In the genomic region with DNA sequence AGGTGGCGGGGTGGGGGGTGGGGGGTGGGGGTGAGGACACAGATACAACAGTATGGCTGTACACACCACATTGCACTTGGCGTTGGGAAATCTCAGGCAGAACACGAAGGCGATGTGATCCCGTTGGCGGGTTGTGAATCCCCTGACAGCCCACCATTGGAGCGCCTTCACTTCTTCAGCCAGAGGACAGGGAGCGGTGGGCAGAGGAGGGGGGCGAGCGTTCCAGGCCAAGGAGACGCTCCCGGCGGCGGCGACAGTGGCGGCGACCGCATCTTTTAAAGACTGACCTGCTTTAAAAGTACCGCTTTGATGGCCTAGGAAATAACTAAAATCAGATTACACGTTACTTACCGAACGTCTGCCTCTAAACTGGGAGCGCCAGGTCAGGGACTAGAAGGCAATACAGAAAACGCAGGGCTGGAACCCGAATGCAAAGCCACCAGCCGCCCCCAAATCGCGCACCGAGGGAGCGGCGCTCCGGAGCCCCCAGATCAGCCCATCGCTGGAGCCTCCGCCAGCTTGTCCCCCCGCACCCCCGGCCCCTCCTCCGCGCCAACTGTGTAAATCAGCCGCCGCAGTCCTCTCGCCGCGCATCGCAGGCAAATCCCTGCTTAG, we compare ENCODE assay signal across 8 mouse cellular contexts. TPM values are rescaled to one million over a fixed set of nuclear protein-coding genes. Genes with fewer than 3 reads are reported as not detected.
A peak's percentile ranks its signal among the peaks of the same experiment; 100 is the strongest.
DNase-seq lines count a peak whose midpoint lies in the region; ATAC-seq lines count a peak whose summit lies in the region.

A gene (minus strand): TSS at position 607 of the 615 bp plus-strand sequence.

- H3K4me1 ChIP-seq in embryonic facial prominence, embryonic 11.5 days (ENCODE audit: control insufficient read depth, insufficient read depth, low read length) = no peaks in the 10 kb centered on the region
- peaks cover 6% of the 10 kb centered on the region; the same call in 1 of the 2 replicates for H3K4me1 ChIP-seq in intestine, embryonic 16.5 days (ENCODE audit: control insufficient read depth, insufficient read depth, low read length)
- H3K4me1 ChIP-seq in liver, embryonic 16.5 days (ENCODE audit: control insufficient read depth, low read depth, low read length) = no peaks in the 10 kb centered on the region
- H3K4me1 ChIP-seq in stomach, embryonic 14.5 days (ENCODE audit: control insufficient read depth, insufficient read depth, low read length) = no peaks in the 10 kb centered on the region

- no peak within 1 kb of the TSS for H3K27ac ChIP-seq in embryonic facial prominence, embryonic 11.5 days (replicated peaks; ENCODE audit: low read depth, low read length)
- H3K27ac ChIP-seq in intestine, embryonic 16.5 days (ENCODE audit: low read length) = no peak within 1 kb of the TSS
- H3K27ac ChIP-seq in liver, embryonic 16.5 days (ENCODE audit: low read length) = no peak within 1 kb of the TSS
- H3K27ac ChIP-seq in stomach, embryonic 14.5 days (ENCODE audit: low read length) = no peak within 1 kb of the TSS

- peak within 1 kb of the TSS; percentile 44 for H3K9ac ChIP-seq in embryonic facial prominence, embryonic 11.5 days (replicated peaks; ENCODE audit: low read length)
- peak within 1 kb of the TSS; percentile 57 for H3K9ac ChIP-seq in intestine, embryonic 16.5 days (ENCODE audit: low read depth, low read length)
- no peak within 1 kb of the TSS for H3K9ac ChIP-seq in liver, embryonic 16.5 days (ENCODE audit: low read depth, low read length)
- peak within 1 kb of the TSS; percentile 46 for H3K9ac ChIP-seq in stomach, embryonic 14.5 days (replicated peaks; ENCODE audit: low read depth, low read length)

- peak; percentile 76 for ATAC-seq in embryonic facial prominence, embryonic 11.5 days (replicated peaks; ENCODE audit: insufficient number of reproducible peaks, low FRiP score, low TSS enrichment, low read depth)
- ATAC-seq in intestine, embryonic 16.5 days = no peak; the same call in 1 of the 2 replicates
- no peak for ATAC-seq in liver, embryonic 16.5 days (ENCODE audit: low read depth)
- peak; percentile 6; the same call in 1 of the 2 replicates for ATAC-seq in stomach, embryonic 14.5 days (ENCODE audit: insufficient number of reproducible peaks, insufficient read depth, low FRiP score, low read depth)
- ATAC-seq in CD4-positive, CD25-positive, alpha-beta regulatory T cell, adult 4 months = no peak

- 0% methylated on average over 44 of the region's 44 CpGs for WGBS in embryonic facial prominence, embryonic 11.5 days
- under 1% methylated on average over 43 of the region's 44 CpGs for WGBS in intestine, embryonic 16.5 days
- WGBS in liver, embryonic 16.5 days (ENCODE audit: insufficient replicate concordance) = 1% methylated on average over 44 of the region's 44 CpGs
- under 1% methylated on average over 42 of the region's 44 CpGs for WGBS in stomach, embryonic 14.5 days

- H3K27me3 ChIP-seq in embryonic facial prominence, embryonic 11.5 days (ENCODE audit: control insufficient read depth, insufficient read depth, low read length) = peaks cover 23% of the 10 kb centered on the region
- peaks cover 18% of the 10 kb centered on the region for H3K27me3 ChIP-seq in intestine, embryonic 16.5 days (replicated peaks; ENCODE audit: control insufficient read depth, insufficient read depth, low read length)
- peaks cover 22% of the 10 kb centered on the region for H3K27me3 ChIP-seq in liver, embryonic 16.5 days (ENCODE audit: control insufficient read depth, insufficient read depth, low read depth, low read length)
- peaks cover 3% of the 10 kb centered on the region; the same call in 1 of the 2 replicates for H3K27me3 ChIP-seq in stomach, embryonic 14.5 days (ENCODE audit: control insufficient read depth, insufficient read depth, low read length)

- H3K4me3 ChIP-seq in embryonic facial prominence, embryonic 11.5 days (ENCODE audit: low read depth, low read length) = peak within 1 kb of the TSS; percentile 43
- peak within 1 kb of the TSS; percentile 54 for H3K4me3 ChIP-seq in intestine, embryonic 16.5 days (ENCODE audit: low read length)
- H3K4me3 ChIP-seq in liver, embryonic 16.5 days (ENCODE audit: low read depth, low read length) = peak within 1 kb of the TSS; percentile 31
- peak within 1 kb of the TSS; percentile 45 for H3K4me3 ChIP-seq in stomach, embryonic 14.5 days (ENCODE audit: low read depth, low read length)

- no peaks in the 10 kb centered on the region for H3K36me3 ChIP-seq in embryonic facial prominence, embryonic 11.5 days (replicated peaks; ENCODE audit: control insufficient read depth, insufficient read depth, low read depth, low read length)
- no peaks in the 10 kb centered on the region for H3K36me3 ChIP-seq in intestine, embryonic 16.5 days (ENCODE audit: control insufficient read depth, insufficient read depth, low read length)
- H3K36me3 ChIP-seq in liver, embryonic 16.5 days (ENCODE audit: control insufficient read depth, insufficient read depth) = no peaks in the 10 kb centered on the region
- H3K36me3 ChIP-seq in stomach, embryonic 14.5 days (ENCODE audit: control insufficient read depth, insufficient read depth, low read length) = no peaks in the 10 kb centered on the region

- no peaks in the 10 kb centered on the region for H3K9me3 ChIP-seq in embryonic facial prominence, embryonic 11.5 days (replicated peaks; ENCODE audit: control insufficient read depth, low read length)
- H3K9me3 ChIP-seq in intestine, embryonic 16.5 days (ENCODE audit: control insufficient read depth, low read length) = no peaks in the 10 kb centered on the region
- no peaks in the 10 kb centered on the region for H3K9me3 ChIP-seq in liver, embryonic 16.5 days (replicated peaks; ENCODE audit: control insufficient read depth, low read length)
- no peaks in the 10 kb centered on the region for H3K9me3 ChIP-seq in stomach, embryonic 14.5 days (ENCODE audit: control insufficient read depth, low read depth, low read length)

- DNase-seq in layer of hippocampus, adult 11-12 months (ENCODE audit: low spot score) = peak; percentile 59
- DNase-seq in layer of hippocampus, adult 9-10 months (ENCODE audit: low spot score) = no peak
- DNase-seq in embryonic facial prominence, embryonic 11.5 days (ENCODE audit: low spot score) = peak; percentile 54
- no peak for DNase-seq in urinary bladder, postnatal 36 days (ENCODE audit: low spot score in 2 of 2)

- peak within 1 kb of the TSS; percentile 75 for H3K4me2 ChIP-seq in embryonic facial prominence, embryonic 11.5 days (ENCODE audit: low read depth, low read length)
- H3K4me2 ChIP-seq in intestine, embryonic 16.5 days (ENCODE audit: low read depth, low read length) = peak within 1 kb of the TSS; percentile 91
- peak within 1 kb of the TSS; percentile 41 for H3K4me2 ChIP-seq in liver, embryonic 16.5 days (ENCODE audit: low read depth, low read length)
- peak within 1 kb of the TSS; percentile 84 for H3K4me2 ChIP-seq in stomach, embryonic 14.5 days (replicated peaks; ENCODE audit: low read depth, low read length)

RNA-seq across cellular contexts. Expression of the gene that starts here (rescaled TPM):
- polyA plus RNA-seq in embryonic facial prominence, embryonic 11.5 days (2014; fragmentation: Nextera tagmentation; extraction: Ambion mirVana) = 0.63 TPM in 2 replicates
- polyA plus RNA-seq in intestine, embryonic 16.5 days (2015; fragmentation: Nextera tagmentation; extraction: Ambion mirVana) = 0.62 and 0.68 TPM in 2 replicates
- polyA plus RNA-seq in liver, embryonic 16.5 days (2015; fragmentation: Nextera tagmentation; extraction: Ambion mirVana) = not detected in 2 replicates
- polyA plus RNA-seq in stomach, embryonic 14.5 days (2014; fragmentation: Nextera tagmentation; extraction: Ambion mirVana) = 2.0 and 2.6 TPM in 2 replicates
- not detected for polyA plus RNA-seq in CD4-positive, CD25-positive, alpha-beta regulatory T cell, adult 4 months (2017; shearing (Covaris generic))

Comparison
In these comparisons a context has a peak if more than half of its experiments do, and no peak if none do; other contexts are left out.
1. Peak in DNase-seq, ATAC-seq, H3K4me3 ChIP-seq, H3K9ac ChIP-seq and H3K4me2 ChIP-seq in embryonic facial prominence, embryonic 11.5 days; RNA of the gene not detected or under 1 TPM.
2. H3K4me2 ChIP-seq: peak in every context shown above with its lines; median percentile 91 in intestine, embryonic 16.5 days; 84 in stomach, embryonic 14.5 days; 75 in embryonic facial prominence, embryonic 11.5 days; 41 in liver, embryonic 16.5 days.